Mouse (Mus musculus) heart, embryonic 12.5 days (tissue): Measurements from ENCODE around the gene Pigm. TPM values are rescaled to one million over a fixed set of nuclear protein-coding genes. Genes with fewer than 3 reads are reported as not detected.
A peak's percentile ranks its signal among the peaks of the same experiment; 100 is the strongest.

Experiments
- ATAC-seq: fragments of 200-750 bp; cut with Nextera tagmentation; 2 replicates; pipeline ENCODE4 v1.8.0; 2017; ENCODE audit warnings: moderate TSS enrichment, moderate library complexity; ENCODE audit not compliant: insufficient number of reproducible peaks, low FRiP score
- H3K27ac ChIP-seq: fragments of 300-500 bp; sonication (generic); 2 replicates; pipeline ENCODE4 v1.5.1; 2016; ENCODE audit warnings: mild to moderate bottlenecking, moderate library complexity; ENCODE audit not compliant: poor library complexity, severe bottlenecking
- H3K27me3 ChIP-seq: fragments of 300-500 bp; sonication (generic); replicated peaks from 2 replicates; pipeline ENCODE4 v1.6.1; 2016; ENCODE audit warnings: mild to moderate bottlenecking, moderate library complexity
- H3K36me3 ChIP-seq: fragments of 300-500 bp; sonication (generic); 2 replicates; pipeline ENCODE4 v1.6.1; 2016; ENCODE audit warnings: mild to moderate bottlenecking, moderate library complexity
- H3K4me1 ChIP-seq: fragments of 300-500 bp; sonication (generic); replicated peaks from 2 replicates; pipeline ENCODE4 v1.6.1; 2016; ENCODE audit warnings: mild to moderate bottlenecking
- H3K4me2 ChIP-seq: fragments of 300-500 bp; sonication (generic); 2 replicates; pipeline ENCODE4 v1.6.1; 2016; ENCODE audit warnings: mild to moderate bottlenecking, moderate library complexity
- H3K4me3 ChIP-seq: fragments of 300-500 bp; sonication (generic); 2 replicates; pipeline ENCODE4 v1.5.1; 2016; ENCODE audit warnings: mild to moderate bottlenecking
- H3K9ac ChIP-seq: fragments of 300-500 bp; sonication (generic); 2 replicates; pipeline ENCODE4 v1.6.1; 2016; ENCODE audit warnings: mild to moderate bottlenecking, moderate library complexity
- H3K9me3 ChIP-seq: fragments of 300-500 bp; sonication (generic); replicated peaks from 2 replicates; pipeline ENCODE4 v1.6.1; 2016; ENCODE audit warnings: mild to moderate bottlenecking, moderate library complexity
- WGBS: fragments of 180-500 bp; shearing (Covaris S2); methylation state at CpG from one replicate; pipeline ENCODE4 v1.1.7; 2016; 5-methylcytosine and 5-hydroxymethylcytosine counted together
- polyA plus RNA-seq: library from polyadenylated mRNA; unstranded; fragments of >200 nt; fragmentation: Nextera tagmentation; extraction: Ambion mirVana; gene quantifications from 2 replicates; pipeline ENCODE4 v1.2.1, GENCODE M21; 2016

The Pigm gene
- polyA plus RNA-seq, 1 experiment from 2014 or later = 8.5 TPM

DNA sequence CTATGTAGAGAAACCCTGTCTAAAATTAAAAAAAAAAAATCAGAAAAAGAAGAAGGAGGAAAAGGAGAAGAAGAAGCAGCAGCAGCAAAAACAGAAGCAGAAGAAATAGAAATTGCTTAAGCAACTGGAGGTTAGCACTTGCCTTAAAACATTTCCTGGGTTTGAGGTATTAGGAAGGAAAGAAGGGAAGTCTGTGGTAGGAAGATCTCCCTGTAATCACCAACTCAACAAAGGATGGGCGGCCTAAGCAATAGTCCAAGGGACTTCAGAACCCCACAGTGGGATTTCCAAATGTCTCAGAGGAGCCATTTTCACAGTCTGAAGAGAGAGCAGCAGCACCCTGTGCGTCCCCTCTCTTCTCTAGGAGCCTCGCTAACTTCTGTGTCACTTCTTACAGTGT, 23.9 kb upstream of the Pigm start:
- Histone ChIP-seq H3K9ac (no peak overlapping the region), H3K4me2 (no peak overlapping the region), H3K4me3 (no peak overlapping the region), H3K36me3 (no peaks in the 10 kb centered on the region), H3K27me3 (peaks cover 82% of the 10 kb centered on the region), H3K9me3 (no peaks in the 10 kb centered on the region), H3K27ac (no peak overlapping the region), H3K4me1 (peaks cover 12% of the 10 kb centered on the region)
- no peak for ATAC-seq
- 68% methylated on average over 3 of the region's 3 CpGs for WGBS

DNA sequence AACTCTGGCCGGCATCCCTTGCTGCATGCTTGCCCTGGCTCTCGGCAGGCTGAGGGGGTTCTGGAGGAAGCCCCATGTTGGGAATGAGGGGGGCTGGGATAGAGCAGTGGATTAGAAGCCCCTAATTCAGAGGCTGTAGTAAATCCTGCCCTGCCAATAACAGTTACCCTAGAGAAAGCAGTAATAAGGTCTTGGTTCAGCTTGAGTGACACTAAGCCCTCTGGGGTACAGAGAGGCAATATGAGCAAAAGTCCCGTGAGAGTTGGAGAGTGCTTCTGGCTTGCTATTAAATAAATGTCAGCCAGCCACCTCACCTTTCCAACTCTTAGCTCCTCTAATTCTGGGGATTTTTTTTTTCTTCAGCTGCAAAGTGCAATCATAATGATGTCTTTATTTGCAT, 21.0 kb upstream of the Pigm start:
- H3K9me3 ChIP-seq = no peaks in the 10 kb centered on the region
- H3K4me1 ChIP-seq = peaks cover 4% of the 10 kb centered on the region
- no peak overlapping the region for H3K4me2 ChIP-seq
- H3K9ac ChIP-seq = no peak overlapping the region
- H3K4me3 ChIP-seq = no peak overlapping the region
- H3K36me3 ChIP-seq = no peaks in the 10 kb centered on the region
- ATAC-seq = no peak
- H3K27ac ChIP-seq = no peak overlapping the region
- 47% methylated on average over 3 of the region's 3 CpGs for WGBS
- H3K27me3 ChIP-seq = peaks cover 72% of the 10 kb centered on the region

- Histone ChIP-seq H3K36me3 (no peaks in the 10 kb centered on the region), H3K4me3 (no peak overlapping the region), H3K4me1 (no peaks in the 10 kb centered on the region), H3K27me3 (peaks cover 53% of the 10 kb centered on the region), H3K27ac (no peak overlapping the region), H3K9ac (no peak overlapping the region), H3K9me3 (no peaks in the 10 kb centered on the region), H3K4me2 (no peak overlapping the region)
- ATAC-seq = no peak
- WGBS = 5% methylated on average over 1 of the region's 1 CpGs
These were observed 18.8 kb upstream of the Pigm start for GRCm38 (mm10) chr1:172357550-172357949.

- Histone ChIP-seq H3K36me3 (no peaks in the 10 kb centered on the region), H3K9me3 (no peaks in the 10 kb centered on the region), H3K4me2 (no peak overlapping the region), H3K27ac (no peak overlapping the region), H3K27me3 (peaks cover 49% of the 10 kb centered on the region), H3K4me1 (no peaks in the 10 kb centered on the region), H3K9ac (no peak overlapping the region), H3K4me3 (no peak overlapping the region)
- WGBS = 76% methylated on average over 10 of the region's 10 CpGs
- no peak for ATAC-seq
These were observed 18.0 kb upstream of the Pigm start for GRCm38 (mm10) chr1:172358341-172358740.

GRCm38 (mm10) chr1:172364684-172365083, 11.7 kb upstream of the Pigm start:
- H3K4me2 ChIP-seq = peak overlapping the region; percentile 39
- H3K9ac ChIP-seq = no peak overlapping the region
- no peak overlapping the region for H3K27ac ChIP-seq
- 8% methylated on average over 6 of the region's 6 CpGs for WGBS
- no peaks in the 10 kb centered on the region for H3K9me3 ChIP-seq
- 0 out of 2 replicates have a peak, but pooled peaks cover 6% of the 10 kb centered on the region for H3K4me1 ChIP-seq
- no peak overlapping the region for H3K4me3 ChIP-seq
- no peaks in the 10 kb centered on the region for H3K36me3 ChIP-seq
- ATAC-seq = no peak
- H3K27me3 ChIP-seq = peaks cover 27% of the 10 kb centered on the region

GRCm38 (mm10) chr1:172368768-172369418, 7.5 kb upstream of the Pigm start:
- H3K27ac ChIP-seq = no peak overlapping the region
- H3K4me2 ChIP-seq = peak overlapping the region; percentile 41
- no peak overlapping the region for H3K9ac ChIP-seq
- no peaks in the 10 kb centered on the region for H3K9me3 ChIP-seq
- no peak overlapping the region for H3K4me3 ChIP-seq
- no peaks in the 10 kb centered on the region for H3K36me3 ChIP-seq
- peaks cover 27% of the 10 kb centered on the region for H3K27me3 ChIP-seq
- 0 out of 2 replicates have a peak, but pooled peaks cover 6% of the 10 kb centered on the region for H3K4me1 ChIP-seq
- ATAC-seq = no peak
- 23% methylated on average over 23 of the region's 23 CpGs for WGBS

DNA sequence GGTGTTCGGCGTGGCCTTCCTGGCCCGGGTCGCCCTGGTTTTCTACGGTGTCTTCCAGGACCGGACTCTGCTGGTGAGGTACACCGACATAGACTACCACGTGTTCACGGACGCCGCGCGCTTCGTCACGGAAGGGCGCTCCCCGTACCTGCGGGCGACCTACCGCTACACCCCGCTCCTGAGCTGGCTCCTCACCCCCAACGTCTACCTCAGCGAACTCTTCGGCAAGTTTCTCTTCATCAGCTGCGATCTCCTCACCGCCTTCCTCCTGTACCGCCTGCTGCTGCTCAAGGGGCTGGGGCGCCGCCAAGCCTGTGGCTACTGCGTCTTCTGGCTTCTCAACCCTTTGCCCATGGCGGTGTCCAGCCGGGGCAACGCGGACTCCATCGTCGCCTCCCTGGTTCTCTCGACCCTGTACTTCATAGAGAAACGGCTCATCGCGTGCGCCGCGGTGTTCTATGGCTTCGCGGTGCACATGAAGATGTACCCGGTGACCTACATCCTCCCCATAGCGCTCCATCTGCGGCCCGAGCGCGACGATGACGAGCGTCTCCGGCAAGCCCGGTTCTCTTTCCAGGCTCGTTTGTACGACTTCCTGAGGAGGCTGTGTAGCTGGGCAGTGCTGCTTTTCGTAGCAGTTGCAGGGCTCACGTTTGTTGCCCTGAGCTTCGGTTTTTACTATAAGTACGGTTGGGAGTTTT, 562 bp downstream of the Pigm start:
- Histone ChIP-seq H3K27me3 (no peaks in the 10 kb centered on the region), H3K4me2 (peak overlapping the region; percentile 97), H3K4me1 (peaks cover 24% of the 10 kb centered on the region), H3K27ac (peak overlapping the region; percentile 55), H3K4me3 (peak overlapping the region; percentile 96), H3K36me3 (peaks cover 23% of the 10 kb centered on the region), H3K9ac (peak overlapping the region; percentile 86), H3K9me3 (no peaks in the 10 kb centered on the region)
- 3% methylated on average over 62 of the region's 62 CpGs for WGBS
- peak; percentile 56 for ATAC-seq

- peaks cover 23% of the 10 kb centered on the region for H3K36me3 ChIP-seq
- H3K9ac ChIP-seq = 0 out of 2 replicates have a peak overlapping the region, but pooled peaks have one; percentile 7
- H3K4me2 ChIP-seq = no peak overlapping the region
- H3K4me1 ChIP-seq = peaks cover 24% of the 10 kb centered on the region
- 69% methylated on average over 10 of the region's 10 CpGs for WGBS
- ATAC-seq = no peak
- no peak overlapping the region for H3K4me3 ChIP-seq
- H3K9me3 ChIP-seq = no peaks in the 10 kb centered on the region
- no peak overlapping the region for H3K27ac ChIP-seq
- no peaks in the 10 kb centered on the region for H3K27me3 ChIP-seq
These were observed 3.7 kb downstream of the Pigm start for GRCm38 (mm10) chr1:172380066-172380465.

GRCm38 (mm10) chr1:172382090-172382489, 5.7 kb downstream of the Pigm start:
- Histone ChIP-seq H3K36me3 (peaks cover 23% of the 10 kb centered on the region), H3K4me3 (no peak overlapping the region), H3K9me3 (no peaks in the 10 kb centered on the region), H3K9ac (no peak overlapping the region), H3K4me2 (no peak overlapping the region), H3K4me1 (peaks cover 21% of the 10 kb centered on the region), H3K27ac (no peak overlapping the region), H3K27me3 (no peaks in the 10 kb centered on the region)
- ATAC-seq = no peak
- WGBS = 94% methylated on average over 1 of the region's 1 CpGs

- Histone ChIP-seq H3K4me1 (peaks cover 8% of the 10 kb centered on the region), H3K4me2 (no peak overlapping the region), H3K4me3 (no peak overlapping the region), H3K36me3 (no peaks in the 10 kb centered on the region), H3K9me3 (no peaks in the 10 kb centered on the region), H3K9ac (no peak overlapping the region), H3K27ac (no peak overlapping the region), H3K27me3 (0 out of 2 replicates have a peak, but pooled peaks cover 6% of the 10 kb centered on the region)
- 81% methylated on average over 5 of the region's 5 CpGs for WGBS
- ATAC-seq = no peak
These were observed 10.9 kb downstream of the Pigm start for GRCm38 (mm10) chr1:172387246-172387645.

DNA sequence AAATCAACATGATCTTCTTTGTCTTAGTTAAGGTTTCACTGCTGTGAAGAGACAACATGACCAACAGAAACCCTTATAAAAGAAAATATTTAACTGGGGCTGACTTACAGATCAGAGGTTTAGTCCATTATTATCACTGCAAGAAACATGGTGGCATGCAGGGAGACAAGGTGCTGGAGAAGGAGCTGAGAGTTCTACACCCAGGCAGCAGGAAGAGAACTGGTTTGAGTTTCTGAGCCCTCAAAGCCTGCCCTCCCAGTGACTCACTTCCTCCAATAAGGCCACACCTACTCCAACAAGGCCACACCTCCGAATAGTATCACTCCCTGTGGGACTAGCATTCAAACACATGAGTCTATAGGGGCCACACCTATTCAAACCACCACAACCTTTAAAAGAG, 14.4 kb downstream of the Pigm start:
- no peaks in the 10 kb centered on the region for H3K36me3 ChIP-seq
- H3K27me3 ChIP-seq = peaks cover 9% of the 10 kb centered on the region
- peaks cover 10% of the 10 kb centered on the region for H3K4me1 ChIP-seq
- H3K4me2 ChIP-seq = no peak overlapping the region
- no peak for ATAC-seq
- H3K4me3 ChIP-seq = no peak overlapping the region
- H3K27ac ChIP-seq = no peak overlapping the region
- H3K9ac ChIP-seq = no peak overlapping the region
- no peaks in the 10 kb centered on the region for H3K9me3 ChIP-seq
- WGBS = 45% methylated on average over 1 of the region's 1 CpGs
